Mouse (Mus musculus) megakaryocyte, embryonic 14.5 days (primary cell): ENCODE results near the gene Nucb1. TPM values are rescaled to one million over a fixed set of nuclear protein-coding genes. Genes with fewer than 3 reads are reported as not detected.

Experiments
- H3K27me3 ChIP-seq: replicated peaks from 2 replicates; pipeline ENCODE3; 2012; ENCODE audit warnings: inconsistent platforms
- H3K36me3 ChIP-seq: replicated peaks from 2 replicates; pipeline ENCODE3; 2012; ENCODE audit warnings: low read length, inconsistent platforms, mixed read lengths
- H3K4me1 ChIP-seq: 2 replicates; pipeline ENCODE4 v1.6.1; 2012; ENCODE audit warnings: inconsistent platforms
- H3K4me3 ChIP-seq: replicated peaks from 2 replicates; pipeline ENCODE3; 2012; ENCODE audit warnings: moderate library complexity, mild to moderate bottlenecking, inconsistent platforms
- H3K9me3 ChIP-seq: 2 replicates; pipeline ENCODE4 v1.6.1; 2012; ENCODE audit warnings: inconsistent platforms
- FLI1 ChIP-seq: IDR thresholded peaks from 2 replicates; pipeline ENCODE4 v1.6.1; 2012; ENCODE audit warnings: low read length, inconsistent platforms, mixed read lengths
- GATA1 ChIP-seq: IDR thresholded peaks from 3 replicates; pipeline ENCODE4 v1.6.1; 2012; ENCODE audit warnings: mixed read lengths, low read length, inconsistent platforms, borderline replicate concordance
- polyA plus RNA-seq: library from polyadenylated mRNA; stranded (reverse); fragments of >175 nt; gene quantifications from 2 replicates; pipeline ENCODE4 v1.2.3, GENCODE M21; 2012; ENCODE audit warnings: low replicate concordance; ENCODE audit not compliant: insufficient read depth

Nucb1 gene
- polyA plus RNA-seq, 1 experiment: 504 TPM

- no peaks in the 10 kb centered on the region for H3K27me3 ChIP-seq
- no peaks in the 10 kb centered on the region for H3K9me3 ChIP-seq
- peak overlapping the region; percentile 92 for H3K4me3 ChIP-seq
- no peak for TF ChIP-seq FLI1
- TF ChIP-seq GATA1: no peak
- H3K36me3 ChIP-seq: peaks cover 84% of the 10 kb centered on the region
- peaks cover 47% of the 10 kb centered on the region for H3K4me1 ChIP-seq
Measured at GRCm38 (mm10) chr7:45457204-45458060, 52.8 kb downstream of the Nucb1 start.

GRCm38 (mm10) chr7:45456721-45457203, 53.4 kb downstream of the Nucb1 start:
- TF ChIP-seq GATA1 (no peak), FLI1 (no peak)
- Histone ChIP-seq H3K4me3 (peak overlapping the region; percentile 92), H3K9me3 (no peaks in the 10 kb centered on the region), H3K4me1 (peaks cover 43% of the 10 kb centered on the region), H3K27me3 (no peaks in the 10 kb centered on the region), H3K36me3 (peaks cover 84% of the 10 kb centered on the region)

DNA sequence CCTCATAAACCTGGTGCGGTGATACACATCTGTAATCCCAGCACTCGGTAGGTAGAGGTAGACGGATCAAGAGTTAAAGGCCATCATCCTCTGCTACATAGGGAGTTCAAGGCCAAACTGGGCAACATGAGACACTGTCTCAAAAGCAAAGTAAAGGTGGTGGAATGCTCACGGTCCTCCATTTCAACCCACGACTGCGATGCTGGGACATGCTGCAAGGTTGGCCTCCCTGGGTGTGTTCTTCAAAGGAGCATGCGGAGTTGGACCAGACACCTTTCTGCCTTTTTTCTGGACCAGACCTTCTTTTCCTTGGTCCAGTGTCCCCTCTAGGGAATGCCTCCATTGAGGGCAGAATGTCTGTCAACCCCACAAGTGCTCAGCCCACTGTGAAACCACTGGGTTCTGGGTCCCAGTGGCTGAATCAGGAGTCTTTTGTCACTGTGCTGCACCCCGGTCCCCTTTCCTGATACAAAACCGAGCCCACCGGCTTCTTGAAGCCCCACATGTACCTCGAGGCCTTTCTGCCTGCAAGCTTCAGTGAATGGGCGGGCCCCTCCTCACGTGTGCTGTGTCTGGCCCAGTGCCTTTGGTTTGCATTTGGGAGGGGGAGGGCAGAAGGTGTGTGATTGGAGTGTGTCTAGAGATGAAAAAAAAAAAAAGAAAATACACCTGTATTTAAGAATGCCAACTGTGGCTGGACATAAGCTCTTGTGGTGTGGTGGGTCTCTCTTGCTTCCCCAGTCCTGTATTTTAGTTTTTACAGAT, 54.1 kb downstream of the Nucb1 start:
- peak overlapping the region; percentile 92 for H3K4me3 ChIP-seq
- H3K9me3 ChIP-seq: no peaks in the 10 kb centered on the region
- H3K36me3 ChIP-seq: peaks cover 83% of the 10 kb centered on the region
- peaks cover 43% of the 10 kb centered on the region for H3K4me1 ChIP-seq
- no peaks in the 10 kb centered on the region for H3K27me3 ChIP-seq
- TF ChIP-seq GATA1 (no peak), FLI1 (no peak)

DNA sequence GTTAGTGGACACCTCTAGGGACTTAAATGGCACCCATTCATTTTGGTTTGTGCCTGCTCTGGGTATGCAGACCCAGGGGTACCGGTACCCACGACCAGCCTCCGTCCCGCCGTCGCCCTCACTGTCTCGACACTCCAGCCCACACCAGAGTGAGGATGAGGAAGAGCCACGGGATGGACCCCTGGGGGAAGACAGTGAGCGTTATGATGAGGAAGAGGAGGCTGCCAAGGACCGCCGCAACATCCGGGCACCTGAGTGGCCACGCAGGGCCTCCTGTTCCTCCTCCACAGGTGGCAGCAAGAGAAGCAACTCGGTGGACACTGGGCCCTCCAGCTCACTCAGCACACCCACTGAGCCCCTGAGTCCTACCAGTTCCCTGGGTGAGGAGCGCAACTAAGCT, 55.2 kb downstream of the Nucb1 start:
- no peaks in the 10 kb centered on the region for H3K9me3 ChIP-seq
- peaks cover 34% of the 10 kb centered on the region for H3K4me1 ChIP-seq
- H3K36me3 ChIP-seq: peaks cover 77% of the 10 kb centered on the region
- no peak for TF ChIP-seq FLI1
- no peak for TF ChIP-seq GATA1
- no peaks in the 10 kb centered on the region for H3K27me3 ChIP-seq
- H3K4me3 ChIP-seq: peak overlapping the region; percentile 59

- peak overlapping the region; percentile 70 for H3K4me3 ChIP-seq
Measured at GRCm38 (mm10) chr7:45451344-45451982, 58.7 kb downstream of the Nucb1 start.

DNA sequence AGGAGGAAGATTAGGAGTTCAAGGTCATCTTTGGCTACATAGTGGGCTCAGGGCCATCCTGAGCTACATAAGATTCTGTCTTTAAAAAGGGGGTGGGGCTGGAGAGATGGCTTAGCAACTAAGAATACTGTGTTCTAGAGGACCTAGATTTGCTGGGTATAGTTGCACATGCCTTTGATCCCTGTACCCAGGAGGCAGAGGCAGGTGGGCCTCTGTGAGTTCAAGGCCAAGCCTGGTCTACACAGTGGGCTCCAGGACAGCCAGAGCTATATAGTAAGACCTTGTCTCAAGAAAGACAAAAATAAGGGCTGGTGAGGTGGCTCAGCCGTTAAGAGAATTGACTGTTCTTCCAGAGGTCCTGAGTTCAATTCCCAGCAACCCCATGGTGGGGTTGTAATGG, 60.2 kb downstream of the Nucb1 start:
- no peak overlapping the region for H3K4me3 ChIP-seq
- no peak for TF ChIP-seq FLI1
- TF ChIP-seq GATA1: no peak
- peaks cover 75% of the 10 kb centered on the region for H3K36me3 ChIP-seq
- no peaks in the 10 kb centered on the region for H3K27me3 ChIP-seq
- H3K9me3 ChIP-seq: no peaks in the 10 kb centered on the region
- peaks cover 19% of the 10 kb centered on the region for H3K4me1 ChIP-seq

More at GRCm38 (mm10) chr7:45451344-45451982, 58.7 kb downstream of the Nucb1 start:
- Histone ChIP-seq H3K27me3 (no peaks in the 10 kb centered on the region), H3K36me3 (peaks cover 78% of the 10 kb centered on the region), H3K4me1 (peaks cover 26% of the 10 kb centered on the region), H3K9me3 (no peaks in the 10 kb centered on the region)
- TF ChIP-seq FLI1 (no peak), GATA1 (no peak)

DNA sequence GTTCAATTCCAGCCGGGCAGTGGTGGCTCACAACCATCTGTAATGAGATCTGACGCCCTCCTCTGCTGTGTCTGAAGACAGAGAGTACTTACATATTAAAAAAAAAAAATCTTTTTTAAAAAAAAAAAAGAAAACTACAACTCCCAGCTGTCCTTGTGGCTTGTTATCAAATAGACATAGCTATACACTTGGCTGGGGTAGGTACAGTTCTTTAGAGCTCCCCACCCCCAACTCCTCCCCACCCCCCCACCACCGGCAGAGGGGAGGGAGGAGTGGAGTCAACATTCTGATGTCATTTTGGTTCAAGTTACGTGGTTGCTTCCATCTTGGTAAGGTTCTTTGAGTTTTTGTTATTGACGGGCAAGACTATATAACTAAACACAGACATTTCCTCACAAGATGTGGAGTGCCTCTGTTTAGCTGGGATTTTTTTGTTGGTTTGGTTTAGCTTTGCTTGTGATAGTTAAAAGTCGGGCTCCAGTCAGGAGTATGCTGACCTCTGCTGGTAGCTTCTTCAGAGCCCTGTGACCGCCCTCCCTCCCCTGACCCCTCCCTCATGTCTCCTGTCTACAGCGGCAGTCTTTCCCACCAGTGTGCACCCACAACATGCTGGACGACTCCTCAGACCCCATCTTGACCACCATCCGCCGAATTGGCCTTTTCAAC, 62.7 kb downstream of the Nucb1 start:
- peaks cover 15% of the 10 kb centered on the region for H3K4me1 ChIP-seq
- no peak for TF ChIP-seq GATA1
- H3K9me3 ChIP-seq: no peaks in the 10 kb centered on the region
- no peaks in the 10 kb centered on the region for H3K27me3 ChIP-seq
- no peak overlapping the region for H3K4me3 ChIP-seq
- H3K36me3 ChIP-seq: peaks cover 77% of the 10 kb centered on the region

- H3K27me3 ChIP-seq: no peaks in the 10 kb centered on the region
- peaks cover 11% of the 10 kb centered on the region for H3K4me1 ChIP-seq
- H3K4me3 ChIP-seq: no peak overlapping the region
- H3K36me3 ChIP-seq: peaks cover 75% of the 10 kb centered on the region
- TF ChIP-seq FLI1 (no peak), GATA1 (no peak)
- H3K9me3 ChIP-seq: no peaks in the 10 kb centered on the region
Measured at GRCm38 (mm10) chr7:45446589-45446988, 63.6 kb downstream of the Nucb1 start.

GRCm38 (mm10) chr7:45443526-45444420, 66.4 kb downstream of the Nucb1 start:
- TF ChIP-seq FLI1 (no peak), GATA1 (no peak)
- Histone ChIP-seq H3K27me3 (no peaks in the 10 kb centered on the region), H3K4me1 (peaks cover 4% of the 10 kb centered on the region), H3K36me3 (peaks cover 81% of the 10 kb centered on the region), H3K9me3 (no peaks in the 10 kb centered on the region), H3K4me3 (no peak overlapping the region)

Other genes with a start within 250 kb of the Nucb1 start
- gene Slc6a21, start 232.9 kb downstream of the Nucb1 start, polyA plus RNA-seq: not detected in 2 replicates
- gene Trpm4, start 176.6 kb downstream of the Nucb1 start, polyA plus RNA-seq: 7.6 TPM in 1 of 2 replicates, not detected in the other
- gene Hrc, start 175.1 kb downstream of the Nucb1 start, polyA plus RNA-seq: not detected in 2 replicates
- 0.79 TPM in 1 of 2 replicates, not detected in the other for gene Ppfia3, start 143.4 kb downstream of the Nucb1 start, polyA plus RNA-seq
- 4.1 TPM in 1 of 2 replicates, not detected in the other for gene Lin7b, start 139.8 kb downstream of the Nucb1 start, polyA plus RNA-seq
- gene Snrnp70, start 114.7 kb downstream of the Nucb1 start, polyA plus RNA-seq: 154 and 515 TPM in 2 replicates
- gene Kcna7, start 104.8 kb downstream of the Nucb1 start, polyA plus RNA-seq: not detected in 2 replicates
- gene Ntf5, start 96.7 kb downstream of the Nucb1 start, polyA plus RNA-seq: not detected in 2 replicates
- gene Lhb, start 89.6 kb downstream of the Nucb1 start, polyA plus RNA-seq: not detected in 2 replicates
- gene Gys1, start 75.6 kb downstream of the Nucb1 start, polyA plus RNA-seq: 33.8 and 44.5 TPM in 2 replicates
- gene Ruvbl2, start 72.3 kb downstream of the Nucb1 start, polyA plus RNA-seq: 90.5 and 244 TPM in 2 replicates
- gene Ftl1, start 50.5 kb downstream of the Nucb1 start, polyA plus RNA-seq: 24,502 and 30,989 TPM in 2 replicates
- gene Bax, start 43.5 kb downstream of the Nucb1 start, polyA plus RNA-seq: 502 and 597 TPM in 2 replicates
- not detected in 2 replicates for gene Tulp2, start 28.5 kb downstream of the Nucb1 start, polyA plus RNA-seq
- gene Gm45808, start 23.6 kb downstream of the Nucb1 start, polyA plus RNA-seq: not detected in 2 replicates
- gene Dhdh, start 21.6 kb downstream of the Nucb1 start, polyA plus RNA-seq: 0.23 and 0.70 TPM in 2 replicates
- gene Ppp1r15a, start 15.9 kb upstream of the Nucb1 start, polyA plus RNA-seq: 361 and 818 TPM in 2 replicates
- gene Plekha4, start 15.9 kb upstream of the Nucb1 start, polyA plus RNA-seq: 2.9 and 16.4 TPM in 2 replicates
- 4.9 and 6.8 TPM in 2 replicates for gene Hsd17b14, start 44.5 kb upstream of the Nucb1 start, polyA plus RNA-seq
- 20.6 and 56.4 TPM in 2 replicates for gene Bcat2, start 59.7 kb upstream of the Nucb1 start, polyA plus RNA-seq
- not detected in 2 replicates for gene Fgf21, start 105.1 kb upstream of the Nucb1 start, polyA plus RNA-seq
- 1.1 TPM in 1 of 2 replicates, not detected in the other for gene Fut1, start 106.9 kb upstream of the Nucb1 start, polyA plus RNA-seq
- gene Izumo1, start 111.4 kb upstream of the Nucb1 start, polyA plus RNA-seq: not detected in 2 replicates
- gene Rasip1, start 117.1 kb upstream of the Nucb1 start, polyA plus RNA-seq: 0.36 TPM in 1 of 2 replicates, not detected in the other
- gene Mamstr, start 129.6 kb upstream of the Nucb1 start, polyA plus RNA-seq: not detected in 2 replicates
- not detected in 2 replicates for gene Fut2, start 156.0 kb upstream of the Nucb1 start, polyA plus RNA-seq
- not detected in 2 replicates for gene Ntn5, start 173.6 kb upstream of the Nucb1 start, polyA plus RNA-seq
- not detected in 2 replicates for gene Sec1, start 184.0 kb upstream of the Nucb1 start, polyA plus RNA-seq
- gene Car11, start 189.4 kb upstream of the Nucb1 start, polyA plus RNA-seq: 1.1 and 3.5 TPM in 2 replicates
- gene Dbp, start 194.7 kb upstream of the Nucb1 start, polyA plus RNA-seq: 23.4 and 41.9 TPM in 2 replicates
- 10,199 and 14,647 TPM in 2 replicates for gene Rpl18, start 205.1 kb upstream of the Nucb1 start, polyA plus RNA-seq
- 242 and 413 TPM in 2 replicates for gene Sphk2, start 207.6 kb upstream of the Nucb1 start, polyA plus RNA-seq
- not detected in 2 replicates for gene Fam83e, start 210.8 kb upstream of the Nucb1 start, polyA plus RNA-seq
- not detected in 2 replicates for gene Spaca4, start 215.4 kb upstream of the Nucb1 start, polyA plus RNA-seq